Mouse (Mus musculus) hematopoietic stem cell, adult 5-6 weeks (primary cell): ENCODE measurements at regions not wholly inside any gene's neighbourhood (a gene's known extent, or its start where the extent isn't known, plus 50 kb on each side); places are given as distances from the start of the nearest gene placed in this dataset.
A peak's percentile ranks its signal among the peaks of the same experiment; 100 is the strongest.

Source experiments
- ATAC-seq, 2 experiments: fragments of 125-278 bp in 1 of 2; replicated peaks in 1 of 2; 2 replicates each; pipeline ENCODE4 v1.8.0; 2016 to 2017; ENCODE audit warnings: inconsistent platforms in 2 of 2, mild to moderate bottlenecking in 2 of 2, moderate number of reproducible peaks in 2 of 2, low read depth in 1 of 2, moderate TSS enrichment in 1 of 2; ENCODE audit not compliant: low FRiP score in 2 of 2, poor library complexity in 2 of 2, severe bottlenecking in 2 of 2, insufficient read depth in 1 of 2, low TSS enrichment in 1 of 2

DNA sequence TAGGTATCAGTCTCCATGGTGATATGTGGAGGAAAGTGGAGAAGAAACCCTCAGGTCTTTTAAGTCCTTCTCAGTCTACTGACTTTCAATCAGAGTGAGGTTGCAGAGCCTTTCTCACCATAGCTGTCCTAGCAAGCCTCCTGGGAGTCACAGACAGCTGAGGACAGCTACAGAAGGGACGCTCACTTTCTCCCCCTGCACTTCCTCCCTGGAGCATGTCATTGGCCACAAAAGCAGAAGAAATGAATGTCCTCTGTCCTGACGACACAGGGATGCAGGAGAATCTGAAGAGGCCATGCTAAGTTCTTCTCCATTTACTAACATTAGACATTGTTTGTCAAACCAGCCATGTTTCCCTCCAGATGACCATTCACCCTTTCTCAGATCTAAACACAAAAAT is 2321.0 kb downstream of the 4930444P10Rik start:
- peak; percentile 22 to 53; a peak in 2 of 4 replicates for ATAC-seq

DNA sequence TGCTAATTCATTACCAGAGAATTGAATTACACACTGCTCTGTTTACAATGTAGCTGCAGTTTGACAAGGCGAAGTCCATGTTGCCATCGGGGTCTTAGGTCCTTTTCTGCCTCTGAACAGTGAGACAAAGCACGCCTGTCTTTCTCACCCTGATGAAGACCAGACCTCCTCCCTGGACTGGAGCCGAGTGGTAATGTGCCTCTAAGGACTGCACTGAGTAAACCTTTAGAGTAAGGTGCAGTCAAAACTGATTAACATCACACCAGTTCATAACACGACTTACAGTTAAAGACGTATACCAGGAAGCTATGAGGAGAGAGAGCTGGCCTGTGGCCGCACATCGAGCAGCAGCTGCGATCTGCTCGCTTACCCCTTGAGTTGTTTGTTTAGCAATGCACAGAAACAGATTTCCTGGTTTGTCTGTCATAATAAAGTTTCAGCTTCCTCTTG is 2322.1 kb downstream of the 4930444P10Rik start:
- ATAC-seq = peak; percentile 65 to 68; a peak in 3 of 4 replicates

DNA sequence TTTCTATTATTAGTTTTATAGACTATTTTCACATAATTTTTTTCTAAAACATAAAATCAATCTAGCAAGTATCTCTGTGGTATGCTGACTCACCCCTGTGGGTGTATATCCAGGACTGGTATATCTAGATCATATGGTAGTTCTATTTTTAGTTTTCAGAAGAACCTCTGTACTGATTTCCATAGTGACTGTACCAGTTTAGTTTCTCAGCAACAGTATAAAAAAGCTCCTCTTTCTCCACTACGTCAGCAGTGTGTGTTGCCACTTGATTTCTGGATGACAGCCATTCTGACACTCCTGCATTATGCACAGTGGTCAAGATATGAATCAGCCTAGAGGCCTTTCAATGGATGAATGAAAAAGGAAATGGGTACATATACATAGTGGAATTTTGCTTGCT is 2338.6 kb downstream of the A830018L16Rik start:
- no peak for ATAC-seq

DNA sequence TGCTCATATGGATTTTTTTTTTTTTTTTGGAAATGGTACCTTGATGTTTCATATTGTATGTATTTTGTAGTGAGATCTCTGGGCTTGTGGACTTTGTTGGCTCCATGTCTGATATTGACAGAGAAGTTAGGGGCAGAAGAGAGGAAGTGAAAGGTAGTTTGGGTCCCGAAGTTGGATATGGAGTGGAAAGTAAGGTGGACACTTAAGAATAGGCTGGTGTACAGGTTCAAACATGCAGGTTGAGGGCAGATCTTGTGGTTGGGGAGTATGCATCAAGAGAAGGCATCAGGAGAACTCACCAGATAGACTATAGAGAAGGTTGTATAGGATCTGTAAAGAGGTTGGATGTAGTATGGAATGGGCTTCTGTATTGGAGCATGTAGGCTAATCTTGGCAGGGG is 2337.5 kb downstream of the A830018L16Rik start:
- no peak for ATAC-seq
